Mouse (Mus musculus): ENCODE data around the gene G0s2.

GRCm38 (mm10) chr1:193265734-193266133, 7.3 kb downstream of the G0s2 start:
- TF ChIP-seq CTCF (IDR thresholded peaks at IDR 0.05; ENCODE audit: low read depth), result no peak
- TF ChIP-seq EP300 (optimal IDR thresholded peaks at IDR 0.05), result no peak
